Mouse (Mus musculus) liver, postnatal 0 days (tissue): ENCODE data around the gene Fam124b.

Experiments used
- CTCF ChIP-seq: sonication (generic); IDR thresholded peaks from 2 replicates; pipeline ENCODE4 v1.5.1; 2016; ENCODE audit warnings: antibody characterized with exemption, low read depth
- EP300 ChIP-seq: IDR thresholded peaks from 2 replicates; pipeline ENCODE4 v1.6.1; 2016; ENCODE audit warnings: antibody characterized with exemption, low read depth, mild to moderate bottlenecking

- TF ChIP-seq CTCF (no peak), EP300 (no peak)
Observed at GRCm38 (mm10) chr1:80258632-80259031, 40.4 kb upstream of the Fam124b start.
